Mouse (Mus musculus) lung, postnatal 10 days (tissue): Measurements from ENCODE around the gene Tbx4.

ENCODE experiments used
- DNase-seq: peaks from one replicate; pipeline ENCODE4 v3.0.0; 2021

Tbx4 gene

GRCm38 (mm10) chr11:85885665-85886428 lies at the start of gene Tbx4:
Gene Tbx4 (plus strand): TSS chr11:85886422.
- DNase-seq, result peak; percentile 88

GRCm38 (mm10) chr11:85836523-85837290 lies 49.5 kb upstream of the Tbx4 start:
- peak; percentile 55 for DNase-seq

- no peak for DNase-seq
These were observed 49.0 kb upstream of the Tbx4 start for GRCm38 (mm10) chr11:85837291-85837647.

GRCm38 (mm10) chr11:85837648-85838423 lies 48.4 kb upstream of the Tbx4 start:
- peak; percentile 51 for DNase-seq

- peak; percentile 28 for DNase-seq
These were observed 47.6 kb upstream of the Tbx4 start for GRCm38 (mm10) chr11:85838424-85839257.

GRCm38 (mm10) chr11:85839258-85840030 lies 46.8 kb upstream of the Tbx4 start:
- peak; percentile 48 for DNase-seq

- peak; percentile 35 for DNase-seq
These were observed 46.0 kb upstream of the Tbx4 start for GRCm38 (mm10) chr11:85840031-85840802.

GRCm38 (mm10) chr11:85840803-85841145 lies 45.4 kb upstream of the Tbx4 start:
- DNase-seq, result peak; percentile 30

GRCm38 (mm10) chr11:85841211-85841681 lies 45.0 kb upstream of the Tbx4 start:
- peak; percentile 61 for DNase-seq

GRCm38 (mm10) chr11:85841980-85842379 lies 44.2 kb upstream of the Tbx4 start:
- peak; percentile 81 for DNase-seq

GRCm38 (mm10) chr11:85842596-85843346 lies 43.5 kb upstream of the Tbx4 start:
- peak; percentile 30 for DNase-seq

- peak; percentile 93 for DNase-seq
These were observed 42.9 kb upstream of the Tbx4 start for GRCm38 (mm10) chr11:85843347-85843692.

GRCm38 (mm10) chr11:85844144-85844965 lies 41.9 kb upstream of the Tbx4 start:
- peak; percentile 96 for DNase-seq

GRCm38 (mm10) chr11:85844971-85845370 lies 41.3 kb upstream of the Tbx4 start:
- no peak for DNase-seq

GRCm38 (mm10) chr11:85845921-85846320 lies 40.3 kb upstream of the Tbx4 start:
- DNase-seq, result peak; percentile 91

- DNase-seq, result peak; percentile 91
These were observed 39.7 kb upstream of the Tbx4 start for GRCm38 (mm10) chr11:85846509-85846908.

- DNase-seq, result peak; percentile 88
These were observed 37.2 kb upstream of the Tbx4 start for GRCm38 (mm10) chr11:85849037-85849436.

GRCm38 (mm10) chr11:85850233-85850632 lies 36.0 kb upstream of the Tbx4 start, which contains the start of gene Gm11444:
Gene Gm11444 (minus strand): TSS chr11:85850333.
- DNase-seq, result peak; percentile 3

- peak; percentile 73 for DNase-seq
These were observed 35.5 kb upstream of the Tbx4 start for GRCm38 (mm10) chr11:85850758-85851157.
